8 mouse cellular contexts compared by ENCODE assay signal in genomic region chr3:153943003-153943640, GRCm38 (mm10). TPM values are rescaled to one million over a fixed set of nuclear protein-coding genes. Genes with fewer than 3 reads are reported as not detected.
A peak's percentile ranks its signal among the peaks of the same experiment; 100 is the strongest.
DNase-seq lines count a peak whose midpoint lies in the region; ATAC-seq and TF ChIP-seq lines count a peak whose summit lies in the region.

No protein-coding gene starts in this region.

- WGBS in kidney, postnatal 0 days = 19% methylated on average over 12 of the region's 12 CpGs
- WGBS in hindbrain, embryonic 15.5 days = 37% methylated on average over 12 of the region's 12 CpGs
- 30% methylated on average over 12 of the region's 12 CpGs for WGBS in midbrain, embryonic 16.5 days

- H3K36me3 ChIP-seq in kidney, postnatal 0 days (ENCODE audit: insufficient read depth, low read length) = peaks cover 12% of the 10 kb centered on the region
- H3K36me3 ChIP-seq in hindbrain, embryonic 15.5 days = no peaks in the 10 kb centered on the region; the same call in 1 of the 2 replicates
- no peaks in the 10 kb centered on the region for H3K36me3 ChIP-seq in midbrain, embryonic 16.5 days (ENCODE audit: control insufficient read depth, insufficient read depth, low read length)

- no peaks in the 10 kb centered on the region for H3K9me3 ChIP-seq in kidney, postnatal 0 days (replicated peaks; ENCODE audit: low read length)
- no peaks in the 10 kb centered on the region for H3K9me3 ChIP-seq in hindbrain, embryonic 15.5 days
- no peaks in the 10 kb centered on the region for H3K9me3 ChIP-seq in midbrain, embryonic 16.5 days (replicated peaks; ENCODE audit: control insufficient read depth, low read length, poor library complexity, severe bottlenecking)

- ATAC-seq in kidney, postnatal 0 days (replicated peaks; ENCODE audit: low FRiP score, low read depth) = no peak
- no peak for ATAC-seq in hindbrain, embryonic 15.5 days (ENCODE audit: low FRiP score, low read depth)
- no peak for ATAC-seq in midbrain, embryonic 16.5 days

- peak overlapping the region; percentile 94 for H3K27ac ChIP-seq in kidney, postnatal 0 days
- no peak overlapping the region for H3K27ac ChIP-seq in hindbrain, embryonic 15.5 days (replicated peaks)
- no peak overlapping the region for H3K27ac ChIP-seq in midbrain, embryonic 16.5 days (ENCODE audit: low read length)

- no peaks in the 10 kb centered on the region for H3K27me3 ChIP-seq in kidney, postnatal 0 days (ENCODE audit: insufficient read depth, low read length)
- no peaks in the 10 kb centered on the region for H3K27me3 ChIP-seq in hindbrain, embryonic 15.5 days
- H3K27me3 ChIP-seq in midbrain, embryonic 16.5 days (ENCODE audit: control insufficient read depth, insufficient read depth, low read depth, low read length) = no peaks in the 10 kb centered on the region

- peak; percentile 71 for DNase-seq in kidney, postnatal 0 days (ENCODE audit: low spot score)
- DNase-seq in kidney, adult 11 months = no peak
- DNase-seq in embryo, embryonic 11.5 days (ENCODE audit: low read depth, low spot score) = peak; percentile 36
- no peak for DNase-seq in ovary, postnatal 36 days (ENCODE audit: low spot score)
- DNase-seq in gastrocnemius, postnatal 4 days (ENCODE audit: low spot score in 2 of 2) = no peak
- no peak for DNase-seq in adrenal gland, postnatal 36 days

- peak overlapping the region; percentile 86 for H3K4me3 ChIP-seq in kidney, postnatal 0 days (replicated peaks; ENCODE audit: low read depth, low read length)
- peak overlapping the region; percentile 62 for H3K4me3 ChIP-seq in hindbrain, embryonic 15.5 days
- peak overlapping the region; percentile 51 for H3K4me3 ChIP-seq in midbrain, embryonic 16.5 days (ENCODE audit: low read depth, low read length)

- no peaks in the 10 kb centered on the region; the same call in 1 of the 2 replicates for H3K4me1 ChIP-seq in kidney, postnatal 0 days (replicated peaks; ENCODE audit: insufficient read depth, low read length)
- peaks cover 17% of the 10 kb centered on the region for H3K4me1 ChIP-seq in hindbrain, embryonic 15.5 days (replicated peaks)
- peaks cover 5% of the 10 kb centered on the region; the same call in 1 of the 2 replicates for H3K4me1 ChIP-seq in midbrain, embryonic 16.5 days (ENCODE audit: control insufficient read depth, insufficient read depth, low read length)

- H3K4me2 ChIP-seq in kidney, postnatal 0 days (ENCODE audit: low read length) = peak overlapping the region; percentile 80
- H3K4me2 ChIP-seq in hindbrain, embryonic 15.5 days = peak overlapping the region; percentile 62
- H3K4me2 ChIP-seq in midbrain, embryonic 16.5 days (ENCODE audit: low read length) = peak overlapping the region; percentile 83

- no peak for TF ChIP-seq CTCF in kidney, postnatal 0 days (IDR thresholded peaks at IDR 0.05; ENCODE audit: low read depth)

- H3K9ac ChIP-seq in kidney, postnatal 0 days (ENCODE audit: low read depth, low read length) = peak overlapping the region; percentile 77
- no peak overlapping the region for H3K9ac ChIP-seq in hindbrain, embryonic 15.5 days
- H3K9ac ChIP-seq in midbrain, embryonic 16.5 days (ENCODE audit: low read depth, low read length) = no peak overlapping the region

RNA-seq across cellular contexts. Expression of gene Acadm, which starts 1.3 kb away (rescaled TPM):
- polyA plus RNA-seq in kidney, postnatal 0 days (2015; fragmentation: Nextera tagmentation; extraction: Ambion mirVana) = 280 and 299 TPM in 2 replicates
- polyA plus RNA-seq in hindbrain, embryonic 15.5 days (2015; fragmentation: Nextera tagmentation; extraction: Ambion mirVana) = 63.1 and 65.6 TPM in 2 replicates
- 56.7 and 65.6 TPM in 2 replicates for polyA plus RNA-seq in midbrain, embryonic 16.5 days (2015; fragmentation: Nextera tagmentation; extraction: Ambion mirVana)
- 100 to 1,000 TPM; 242 to 298 TPM for total RNA-seq in gastrocnemius, postnatal 4 days (2021)
- total RNA-seq in adrenal gland, postnatal 36 days (2021) = 100 to 1,000 TPM; 752 to 759 TPM

RNA-seq across cellular contexts. Expression of gene Slc44a5, which starts 30.1 kb away (rescaled TPM):
- 0.29 and 0.39 TPM in 2 replicates for polyA plus RNA-seq in kidney, postnatal 0 days (2015; fragmentation: Nextera tagmentation; extraction: Ambion mirVana)
- polyA plus RNA-seq in hindbrain, embryonic 15.5 days (2015; fragmentation: Nextera tagmentation; extraction: Ambion mirVana) = 8.6 and 9.6 TPM in 2 replicates
- 9.3 and 10.8 TPM in 2 replicates for polyA plus RNA-seq in midbrain, embryonic 16.5 days (2015; fragmentation: Nextera tagmentation; extraction: Ambion mirVana)
- total RNA-seq in gastrocnemius, postnatal 4 days (2021) = 1 to 10 TPM; 2.8 to 3.0 TPM
- total RNA-seq in adrenal gland, postnatal 36 days (2021) = under 1 TPM; 0.07 TPM

RNA-seq across cellular contexts. Expression of gene Rabggtb, which starts 30.3 kb away (rescaled TPM):
- 54.6 and 55.0 TPM in 2 replicates for polyA plus RNA-seq in kidney, postnatal 0 days (2015; fragmentation: Nextera tagmentation; extraction: Ambion mirVana)
- 50.5 and 55.4 TPM in 2 replicates for polyA plus RNA-seq in hindbrain, embryonic 15.5 days (2015; fragmentation: Nextera tagmentation; extraction: Ambion mirVana)
- 49.3 and 56.5 TPM in 2 replicates for polyA plus RNA-seq in midbrain, embryonic 16.5 days (2015; fragmentation: Nextera tagmentation; extraction: Ambion mirVana)
- 10 to 100 TPM; 63.4 to 74.3 TPM for total RNA-seq in gastrocnemius, postnatal 4 days (2021)
- 100 to 1,000 TPM in 1 of 2 experiments, 10 to 100 TPM in 1; 94.1 to 114 TPM for total RNA-seq in adrenal gland, postnatal 36 days (2021)

RNA-seq across cellular contexts. Expression of gene Msh4, which starts 37.2 kb away (rescaled TPM):
- 0.08 and 0.09 TPM in 2 replicates for polyA plus RNA-seq in kidney, postnatal 0 days (2015; fragmentation: Nextera tagmentation; extraction: Ambion mirVana)
- 0.12 and 0.22 TPM in 2 replicates for polyA plus RNA-seq in hindbrain, embryonic 15.5 days (2015; fragmentation: Nextera tagmentation; extraction: Ambion mirVana)
- polyA plus RNA-seq in midbrain, embryonic 16.5 days (2015; fragmentation: Nextera tagmentation; extraction: Ambion mirVana) = 0.15 and 0.32 TPM in 2 replicates
- total RNA-seq in gastrocnemius, postnatal 4 days (2021) = under 1 TPM; 0.17 to 0.21 TPM
- total RNA-seq in adrenal gland, postnatal 36 days (2021) = under 1 TPM; 0.07 to 0.13 TPM

Comparison
In these comparisons a context has a peak if more than half of its experiments do, and no peak if none do; other contexts are left out.
1. DNase-seq: peak in kidney, postnatal 0 days (single experiment) and embryo, embryonic 11.5 days (single experiment); none in kidney, adult 11 months (single experiment), ovary, postnatal 36 days (single experiment), gastrocnemius, postnatal 4 days (0 of 2) and adrenal gland, postnatal 36 days (0 of 2).
2. Peak in every context shown above with its lines, with median percentiles within 50 percentile points of each other: H3K4me2 ChIP-seq and H3K4me3 ChIP-seq.